Mouse (Mus musculus): ENCODE measurements around the gene Fars2. TPM values are rescaled to one million over a fixed set of nuclear protein-coding genes. Genes with fewer than 3 reads are reported as not detected.

The Fars2 gene
- polyA plus RNA-seq, 1 experiment from 2014 or later = 28.9 TPM

DNA sequence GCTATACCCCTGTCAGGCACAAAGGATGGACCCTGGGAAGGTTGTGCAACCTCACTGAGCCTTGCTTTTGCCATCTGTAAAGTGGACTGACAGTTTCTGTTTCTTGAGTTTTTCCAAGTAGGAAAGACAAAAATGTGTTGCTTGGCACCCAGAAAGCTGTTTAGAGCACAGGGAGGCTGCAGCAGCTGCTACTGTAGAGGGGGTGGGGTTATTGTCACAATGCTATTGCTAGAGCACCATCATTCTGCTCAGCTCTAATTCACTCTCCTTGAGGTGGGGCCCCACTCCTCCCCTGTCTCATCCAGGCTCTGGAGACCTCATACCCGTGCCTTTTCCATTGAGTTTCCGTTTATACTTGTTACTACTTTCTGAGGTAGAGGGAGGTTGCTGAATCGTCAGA, 375.2 kb downstream of the Fars2 start:
- H3K4me1 ChIP-seq (replicated peaks) = peaks cover 17% of the 10 kb centered on the region
- 69% methylated on average over 3 of the region's 3 CpGs for WGBS

DNA sequence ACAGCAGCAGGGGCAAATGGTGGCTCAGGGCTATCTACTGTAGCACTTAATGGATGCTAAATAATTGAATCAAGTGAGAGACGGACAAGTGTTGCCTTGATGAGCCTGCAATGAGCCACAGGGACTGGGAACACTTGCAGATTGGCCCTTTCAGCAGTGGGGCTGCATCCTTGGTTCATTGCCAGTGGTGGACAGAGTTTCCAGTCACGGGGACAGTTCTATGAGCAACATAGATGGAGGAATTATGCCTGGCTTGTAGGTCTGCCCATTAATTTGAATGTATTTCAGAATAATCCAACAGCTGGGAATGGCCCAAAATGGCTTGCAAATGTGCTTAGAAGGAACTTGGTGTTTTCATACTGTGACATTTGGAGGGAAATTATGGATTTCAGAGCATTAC, 376.1 kb downstream of the Fars2 start:
- peak; percentile 19; the same call in 1 of the 2 replicates for ATAC-seq (ENCODE audit: low read depth)
- H3K27me3 ChIP-seq = no peaks in the 10 kb centered on the region
- no peaks in the 10 kb centered on the region for H3K36me3 ChIP-seq
- H3K27ac ChIP-seq (replicated peaks) = peak overlapping the region; percentile 39; the same call in 1 of the 2 replicates
- H3K4me1 ChIP-seq (replicated peaks) = peaks cover 17% of the 10 kb centered on the region
- WGBS = 43% methylated on average over 2 of the region's 2 CpGs
- no peak overlapping the region for H3K4me2 ChIP-seq
- no peak overlapping the region for H3K4me3 ChIP-seq
- no peaks in the 10 kb centered on the region; the same call in 1 of the 2 replicates for H3K9me3 ChIP-seq
- H3K9ac ChIP-seq = no peak overlapping the region

More for the DNA sequence above, 375.2 kb downstream of the Fars2 start:
- H3K27ac ChIP-seq (replicated peaks) = 0 out of 2 replicates have a peak overlapping the region, but pooled peaks have one; percentile 14
- no peak for ATAC-seq (ENCODE audit: low read depth)
- H3K9ac ChIP-seq = no peak overlapping the region
- H3K9me3 ChIP-seq = no peaks in the 10 kb centered on the region; the same call in 1 of the 2 replicates
- H3K27me3 ChIP-seq = no peaks in the 10 kb centered on the region
- H3K4me3 ChIP-seq = no peak overlapping the region
- no peaks in the 10 kb centered on the region for H3K36me3 ChIP-seq
- H3K4me2 ChIP-seq = no peak overlapping the region

DNA sequence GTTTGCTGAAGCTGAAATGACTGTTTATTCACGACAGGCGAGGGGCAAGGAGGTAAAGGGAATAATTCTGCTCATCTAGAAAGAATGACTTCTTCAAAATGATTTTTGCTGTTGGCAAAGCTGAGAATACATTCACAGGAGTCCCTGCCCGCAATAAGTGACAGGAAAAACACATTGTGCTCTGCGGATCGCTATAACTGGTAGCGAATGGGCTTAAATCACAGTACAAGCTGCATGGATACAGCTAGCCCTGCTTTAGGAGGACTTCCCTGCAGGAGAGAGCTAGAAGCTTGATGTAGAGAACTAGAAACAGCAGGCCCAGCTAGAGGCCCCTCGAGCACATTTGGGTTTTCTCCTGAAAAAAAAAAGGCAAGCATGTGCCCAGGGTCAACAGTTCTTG, 376.6 kb downstream of the Fars2 start:
- Histone ChIP-seq H3K9ac (no peak overlapping the region), H3K4me1 (replicated peaks) (peaks cover 17% of the 10 kb centered on the region), H3K9me3 (no peaks in the 10 kb centered on the region; the same call in 1 of the 2 replicates), H3K27me3 (no peaks in the 10 kb centered on the region), H3K27ac (replicated peaks) (peak overlapping the region; percentile 39; the same call in 1 of the 2 replicates), H3K4me3 (no peak overlapping the region), H3K4me2 (no peak overlapping the region), H3K36me3 (no peaks in the 10 kb centered on the region)
- no peak for ATAC-seq (ENCODE audit: low read depth)
- 78% methylated on average over 7 of the region's 7 CpGs for WGBS

DNA sequence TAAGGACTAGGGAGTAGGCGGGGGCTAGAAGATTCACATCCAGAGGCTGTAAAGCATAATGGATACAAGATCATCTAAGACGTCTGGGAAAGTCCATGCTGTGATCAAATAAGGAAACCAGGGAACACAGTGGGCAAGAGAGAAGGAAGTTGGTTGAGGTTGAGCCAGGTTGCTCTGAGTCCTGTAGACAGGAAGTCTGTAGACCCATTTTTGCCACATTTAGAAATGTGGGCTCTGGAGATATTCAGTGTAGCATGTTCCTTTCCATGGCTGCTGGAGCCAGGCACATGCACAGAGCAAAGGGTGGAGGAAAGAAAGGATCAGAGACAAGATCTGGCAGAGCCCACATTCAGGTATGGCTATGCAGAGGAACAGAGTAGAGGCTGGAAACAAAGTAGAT, 378.8 kb downstream of the Fars2 start:
- peaks cover 13% of the 10 kb centered on the region; the same call in 1 of the 2 replicates for H3K4me1 ChIP-seq (replicated peaks)
- WGBS = 88% methylated on average over 2 of the region's 2 CpGs
- ATAC-seq (ENCODE audit: low read depth) = no peak

DNA sequence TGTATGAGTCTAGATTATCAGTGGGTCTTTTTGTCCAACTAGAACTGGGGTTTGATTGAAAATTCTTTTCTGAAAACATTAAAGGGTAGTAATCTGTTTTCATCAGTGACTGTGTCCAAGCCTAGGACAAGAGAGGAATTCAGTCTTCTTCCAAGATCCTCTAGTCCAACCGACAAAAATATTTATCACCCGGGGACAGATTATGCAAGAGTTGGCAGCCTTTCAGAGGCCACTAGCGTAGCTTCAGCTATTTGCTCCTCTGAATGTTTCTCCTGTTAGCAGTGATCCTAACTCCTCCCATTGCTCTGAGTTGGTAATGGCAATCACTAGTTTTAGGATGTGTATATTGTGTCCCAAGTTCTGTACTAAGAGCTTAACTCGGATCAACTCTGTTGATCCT, 380.1 kb downstream of the Fars2 start:
- no peak for ATAC-seq (ENCODE audit: low read depth)
- Histone ChIP-seq H3K9me3 (no peaks in the 10 kb centered on the region; the same call in 1 of the 2 replicates), H3K4me2 (no peak overlapping the region), H3K4me3 (no peak overlapping the region), H3K27me3 (no peaks in the 10 kb centered on the region), H3K27ac (replicated peaks) (no peak overlapping the region), H3K9ac (no peak overlapping the region), H3K4me1 (replicated peaks) (peaks cover 13% of the 10 kb centered on the region; the same call in 1 of the 2 replicates), H3K36me3 (no peaks in the 10 kb centered on the region)
- 73% methylated on average over 4 of the region's 4 CpGs for WGBS

More for the DNA sequence above, 378.8 kb downstream of the Fars2 start:
- no peak overlapping the region for H3K4me3 ChIP-seq
- H3K9me3 ChIP-seq = no peaks in the 10 kb centered on the region; the same call in 1 of the 2 replicates
- no peaks in the 10 kb centered on the region for H3K36me3 ChIP-seq
- H3K27me3 ChIP-seq = no peaks in the 10 kb centered on the region
- H3K27ac ChIP-seq (replicated peaks) = no peak overlapping the region
- H3K4me2 ChIP-seq = no peak overlapping the region
- H3K9ac ChIP-seq = no peak overlapping the region

DNA sequence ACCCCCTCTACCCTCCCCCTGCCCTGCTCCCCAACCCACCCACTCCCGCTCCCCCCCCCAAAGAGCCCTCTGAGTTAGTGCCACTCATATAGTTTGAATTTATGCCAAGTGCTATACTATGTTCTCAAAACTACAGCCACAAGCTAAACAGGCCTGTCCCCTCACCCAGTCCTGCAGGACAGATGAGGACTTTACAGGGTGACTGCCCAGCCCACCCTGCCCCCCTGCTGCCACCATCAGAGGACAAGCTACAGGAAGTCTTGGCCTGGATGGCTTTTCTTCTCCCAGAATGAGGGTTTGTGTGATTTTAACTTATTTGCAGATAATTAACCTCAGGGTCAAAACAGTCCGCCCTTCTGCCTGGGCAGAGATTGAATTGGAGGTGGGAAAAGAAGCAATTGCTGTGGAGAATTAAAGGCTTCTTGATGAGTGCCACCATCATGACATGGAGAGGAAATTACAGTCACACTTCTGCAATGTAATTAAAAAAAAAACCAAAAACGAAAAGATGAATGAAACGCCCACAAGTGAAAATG, 383.2 kb downstream of the Fars2 start:
- Histone ChIP-seq H3K4me3 (no peak overlapping the region), H3K9ac (no peak overlapping the region), H3K27ac (replicated peaks) (no peak overlapping the region), H3K4me2 (no peak overlapping the region), H3K36me3 (no peaks in the 10 kb centered on the region), H3K4me1 (replicated peaks) (no peaks in the 10 kb centered on the region), H3K27me3 (no peaks in the 10 kb centered on the region), H3K9me3 (no peaks in the 10 kb centered on the region; the same call in 1 of the 2 replicates)
- no peak for ATAC-seq (ENCODE audit: low read depth)
- WGBS = 65% methylated on average over 4 of the region's 4 CpGs

DNA sequence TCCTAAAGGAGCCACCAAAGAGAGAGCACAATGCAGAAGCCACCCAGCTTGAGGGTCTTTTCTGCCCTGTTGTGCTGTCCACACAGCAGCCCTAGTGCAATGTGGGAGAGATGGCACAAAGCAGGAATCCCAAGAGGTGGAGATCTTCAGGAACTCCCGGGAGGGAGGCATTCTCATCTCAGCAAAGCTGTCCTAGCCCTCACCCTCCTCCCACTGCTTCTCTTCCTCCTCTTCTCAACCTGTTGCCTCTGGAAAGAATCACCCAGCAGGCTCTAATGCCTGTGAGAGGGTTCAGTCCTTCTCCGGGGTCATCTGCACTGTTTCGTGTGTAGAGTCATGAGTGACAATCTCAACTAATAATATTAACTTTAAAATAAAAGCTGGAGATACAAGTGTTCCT, 386.3 kb downstream of the Fars2 start:
- H3K4me2 ChIP-seq = no peak overlapping the region
- no peaks in the 10 kb centered on the region for H3K4me1 ChIP-seq (replicated peaks)
- H3K27ac ChIP-seq (replicated peaks) = no peak overlapping the region
- no peaks in the 10 kb centered on the region for H3K9me3 ChIP-seq
- no peaks in the 10 kb centered on the region for H3K27me3 ChIP-seq
- no peaks in the 10 kb centered on the region for H3K36me3 ChIP-seq
- no peak overlapping the region for H3K4me3 ChIP-seq
- ATAC-seq (ENCODE audit: low read depth) = no peak
- H3K9ac ChIP-seq = no peak overlapping the region
- 87% methylated on average over 3 of the region's 3 CpGs for WGBS

DNA sequence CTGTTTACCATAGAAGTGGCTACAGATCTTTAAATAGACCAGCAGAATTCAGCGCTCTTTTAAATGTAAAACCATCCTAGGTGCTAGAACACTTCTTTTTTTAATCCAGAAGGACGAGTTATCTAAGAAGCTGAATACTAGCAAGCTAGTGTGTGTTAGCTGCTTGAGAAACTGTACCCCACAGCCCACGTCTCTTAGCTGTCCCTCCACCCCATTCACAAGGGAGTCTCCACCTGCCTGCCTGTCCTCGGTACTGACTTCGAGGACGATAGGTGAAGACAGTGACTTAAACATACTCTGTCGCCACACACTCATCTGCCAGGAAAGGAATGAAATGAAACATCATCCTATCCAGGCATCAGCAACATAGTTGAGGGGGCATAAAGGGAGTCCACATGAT, 386.8 kb downstream of the Fars2 start:
- Histone ChIP-seq H3K4me2 (no peak overlapping the region), H3K9me3 (no peaks in the 10 kb centered on the region), H3K36me3 (no peaks in the 10 kb centered on the region), H3K4me3 (no peak overlapping the region), H3K4me1 (replicated peaks) (no peaks in the 10 kb centered on the region), H3K9ac (no peak overlapping the region), H3K27me3 (no peaks in the 10 kb centered on the region), H3K27ac (replicated peaks) (no peak overlapping the region)
- WGBS = 86% methylated on average over 7 of the region's 7 CpGs
- no peak for ATAC-seq (ENCODE audit: low read depth)

DNA sequence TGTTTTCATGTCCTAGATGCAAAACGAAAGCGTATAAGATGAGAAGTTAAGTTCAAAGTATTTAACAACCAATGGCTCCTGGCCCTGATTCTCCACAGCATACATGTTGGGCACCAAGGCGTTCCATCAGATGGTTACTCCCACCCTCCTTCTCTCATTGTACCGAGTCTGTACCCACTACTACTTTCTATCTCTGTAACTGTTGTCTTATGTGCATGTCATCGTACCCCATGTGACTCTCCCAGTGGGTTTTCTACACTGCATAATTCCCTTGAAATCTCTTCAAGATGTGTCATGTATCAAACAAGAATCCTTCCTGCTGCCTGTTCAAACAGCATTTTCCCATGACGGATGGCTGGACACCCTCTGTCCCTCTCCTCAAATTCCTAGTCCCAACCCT, 388.5 kb downstream of the Fars2 start:
- H3K27me3 ChIP-seq = no peaks in the 10 kb centered on the region
- H3K36me3 ChIP-seq = no peaks in the 10 kb centered on the region
- WGBS = 88% methylated on average over 6 of the region's 6 CpGs
- H3K4me2 ChIP-seq = no peak overlapping the region
- H3K9ac ChIP-seq = no peak overlapping the region
- no peak overlapping the region for H3K4me3 ChIP-seq
- ATAC-seq (ENCODE audit: low read depth) = no peak
- no peaks in the 10 kb centered on the region for H3K4me1 ChIP-seq (replicated peaks)
- no peaks in the 10 kb centered on the region for H3K9me3 ChIP-seq
- H3K27ac ChIP-seq (replicated peaks) = no peak overlapping the region

DNA sequence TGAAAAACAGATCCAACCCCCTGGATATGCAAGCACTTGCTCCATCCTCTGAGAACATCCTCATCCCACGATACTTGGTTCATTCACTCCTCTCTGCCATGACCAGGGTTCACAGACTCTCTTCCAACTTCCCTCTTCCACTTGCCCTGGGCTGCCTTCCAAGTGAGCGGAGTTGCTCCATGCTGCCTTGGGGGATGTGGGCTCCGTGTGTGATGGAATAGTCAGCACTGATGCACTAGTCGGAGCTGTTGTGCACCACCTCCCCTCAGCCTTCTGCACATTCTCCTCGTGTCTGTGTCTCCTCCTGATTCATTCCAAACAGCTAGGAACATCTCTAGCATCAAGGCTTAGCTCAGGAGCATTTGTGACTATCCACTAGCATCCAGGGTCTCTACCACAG, 389.1 kb downstream of the Fars2 start:
- Histone ChIP-seq H3K4me2 (no peak overlapping the region), H3K9ac (no peak overlapping the region), H3K9me3 (no peaks in the 10 kb centered on the region), H3K27ac (replicated peaks) (no peak overlapping the region), H3K4me1 (replicated peaks) (no peaks in the 10 kb centered on the region), H3K36me3 (no peaks in the 10 kb centered on the region), H3K4me3 (no peak overlapping the region), H3K27me3 (no peaks in the 10 kb centered on the region)
- ATAC-seq (ENCODE audit: low read depth) = no peak
- WGBS = 88% methylated on average over 5 of the region's 5 CpGs

DNA sequence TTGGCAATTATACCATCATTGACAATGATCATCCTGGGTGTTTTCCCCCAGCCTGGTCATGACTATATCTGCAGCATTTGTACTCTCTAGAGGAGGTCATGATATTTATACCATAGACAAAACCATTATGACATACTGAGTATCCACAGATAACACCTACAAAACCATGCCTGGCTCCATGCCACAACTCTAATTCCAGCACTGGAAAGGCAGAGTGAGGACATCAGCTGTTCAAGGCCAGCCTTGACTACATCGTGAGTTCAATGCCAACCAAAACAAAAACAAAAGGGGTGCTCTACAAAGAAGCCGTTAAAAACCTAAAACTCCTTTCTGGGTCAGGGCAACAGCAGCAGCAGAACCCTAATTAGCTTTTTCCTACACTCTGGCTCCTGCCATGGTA, 392.9 kb downstream of the Fars2 start:
- Histone ChIP-seq H3K4me2 (no peak overlapping the region), H3K4me3 (no peak overlapping the region), H3K4me1 (replicated peaks) (no peaks in the 10 kb centered on the region), H3K27ac (replicated peaks) (no peak overlapping the region), H3K27me3 (no peaks in the 10 kb centered on the region), H3K9me3 (no peaks in the 10 kb centered on the region), H3K36me3 (no peaks in the 10 kb centered on the region), H3K9ac (no peak overlapping the region)
- WGBS = 83% methylated on average over 2 of the region's 2 CpGs
- no peak for ATAC-seq (ENCODE audit: low read depth)

DNA sequence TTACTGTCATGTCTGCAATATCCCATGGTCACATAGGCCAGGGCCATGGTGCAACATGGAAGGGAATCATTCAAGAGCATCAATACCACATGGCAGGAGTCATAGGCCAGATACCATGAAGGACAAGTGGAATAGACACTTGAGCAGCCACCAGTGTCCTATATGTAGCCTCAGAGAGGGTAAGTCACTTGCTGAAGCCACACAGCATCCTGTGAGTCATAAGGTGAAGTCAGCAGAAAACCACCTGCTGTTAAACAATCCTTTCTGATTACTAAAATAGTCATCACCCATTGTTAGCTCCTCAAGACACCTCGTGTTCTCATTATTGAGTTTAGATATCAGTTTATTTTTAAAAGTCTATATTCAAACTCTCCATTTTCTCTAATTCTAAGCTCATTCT, 395.9 kb downstream of the Fars2 start:
- no peaks in the 10 kb centered on the region for H3K27me3 ChIP-seq
- H3K4me3 ChIP-seq = no peak overlapping the region
- ATAC-seq (ENCODE audit: low read depth) = no peak
- no peak overlapping the region for H3K27ac ChIP-seq (replicated peaks)
- H3K9ac ChIP-seq = no peak overlapping the region
- no peaks in the 10 kb centered on the region for H3K9me3 ChIP-seq
- no peak overlapping the region for H3K4me2 ChIP-seq
- H3K36me3 ChIP-seq = no peaks in the 10 kb centered on the region
- 89% methylated on average over 1 of the region's 1 CpGs for WGBS
- H3K4me1 ChIP-seq (replicated peaks) = peaks cover 9% of the 10 kb centered on the region

DNA sequence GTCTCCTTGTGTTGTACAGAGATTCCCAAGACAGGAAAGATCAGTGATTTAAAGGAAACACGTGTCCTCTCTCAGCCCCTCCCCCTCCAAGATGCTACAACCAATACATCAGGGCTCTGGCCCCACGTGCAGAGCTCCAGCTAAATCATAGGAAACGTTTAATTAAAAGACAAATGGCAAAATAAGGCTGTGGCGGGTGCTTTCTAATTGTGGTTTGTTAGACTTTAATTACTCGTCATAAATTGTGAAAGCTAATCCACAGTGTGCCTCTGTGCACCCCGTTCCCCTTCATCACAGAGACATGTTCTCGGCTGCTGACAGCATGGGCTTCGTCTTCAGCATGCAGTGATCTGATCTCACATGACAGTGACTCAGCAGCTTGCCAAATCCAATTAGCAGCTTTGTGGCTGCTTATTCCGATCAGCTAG, 400.9 kb downstream of the Fars2 start:
- no peak overlapping the region for H3K9ac ChIP-seq
- H3K9me3 ChIP-seq = no peaks in the 10 kb centered on the region
- ATAC-seq (ENCODE audit: low read depth) = peak; percentile 89
- 0 out of 2 replicates have a peak overlapping the region, but pooled peaks have one; percentile 38 for H3K27ac ChIP-seq (replicated peaks)
- 0 out of 2 replicates have a peak overlapping the region, but pooled peaks have one; percentile 6 for H3K4me2 ChIP-seq
- H3K4me1 ChIP-seq (replicated peaks) = peaks cover 16% of the 10 kb centered on the region
- no peak overlapping the region for H3K4me3 ChIP-seq
- H3K36me3 ChIP-seq = no peaks in the 10 kb centered on the region
- WGBS = 38% methylated on average over 9 of the region's 9 CpGs
- H3K27me3 ChIP-seq = no peaks in the 10 kb centered on the region
